Mouse (Mus musculus): ENCODE results near the gene Crtam. TPM values are rescaled to one million over a fixed set of nuclear protein-coding genes. Genes with fewer than 3 reads are reported as not detected.

The Crtam gene
- total RNA-seq, 2 experiments from 2014 or later, result not detected

DNA sequence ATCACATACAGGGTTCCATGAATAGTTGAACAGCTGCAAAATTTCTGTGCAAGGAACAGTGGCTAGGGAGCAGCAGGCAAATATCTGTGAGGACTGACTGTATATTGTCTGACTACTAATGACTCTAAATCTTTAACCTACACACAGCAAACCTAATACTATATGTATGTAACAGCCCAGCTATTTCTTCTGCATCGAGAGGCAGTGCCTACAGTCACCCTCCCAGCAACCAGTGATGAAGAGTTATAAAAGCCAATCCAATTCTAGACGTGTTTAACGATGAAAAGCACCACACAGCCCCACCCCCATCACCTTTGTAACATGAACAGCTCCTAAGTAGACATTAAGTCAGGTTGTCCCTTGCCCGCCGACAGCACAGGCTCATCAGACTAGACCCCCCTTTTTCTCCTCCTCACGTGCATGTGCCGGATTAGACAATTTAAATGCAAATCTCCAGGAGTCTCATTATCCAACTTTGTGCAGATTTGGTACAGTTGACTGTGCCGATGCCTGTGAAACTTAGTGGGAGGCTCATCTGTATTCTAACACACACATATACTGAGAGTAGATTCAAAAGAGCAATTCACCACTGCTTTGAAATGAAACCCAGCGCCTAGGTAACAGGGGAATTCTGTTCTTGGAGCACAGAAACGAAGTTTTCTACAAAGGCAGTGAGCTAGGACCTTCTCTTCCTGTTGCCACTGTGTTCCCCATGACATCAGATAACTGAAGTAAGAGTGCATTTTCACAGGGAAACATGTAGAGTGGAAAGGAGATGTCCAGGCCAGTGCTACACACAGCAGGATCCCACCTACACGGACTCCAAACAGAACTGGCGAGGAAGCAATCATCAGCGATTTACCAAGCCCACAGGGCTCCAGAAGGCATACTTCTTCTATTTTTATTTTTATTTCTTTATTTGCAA is 7.3 kb upstream of the Crtam start:
- DNase-seq (ENCODE audit: low spot score), result no peak

DNA sequence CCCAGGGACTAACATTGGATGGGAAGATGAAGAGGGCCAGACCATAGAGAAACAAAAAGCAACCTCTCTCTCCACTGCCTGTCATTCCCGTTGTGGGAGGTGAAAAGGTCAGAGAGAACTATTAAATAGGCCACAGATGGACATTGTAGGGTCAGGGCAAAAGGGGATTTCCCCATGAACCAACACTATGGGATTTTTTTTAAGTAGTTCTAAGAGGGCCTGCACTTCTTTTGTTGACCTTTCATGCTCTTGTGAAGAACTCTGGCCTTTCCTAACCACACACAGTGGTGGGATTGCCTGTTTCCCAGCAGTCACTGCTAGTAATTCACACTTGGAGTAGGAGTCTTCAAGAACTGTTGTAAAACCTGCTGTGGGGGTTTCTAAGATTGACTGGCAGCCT is 3.4 kb upstream of the Crtam start:
- DNase-seq (ENCODE audit: low spot score), result no peak

- no peak for DNase-seq (ENCODE audit: low spot score)
These were observed 7.2 kb downstream of the Crtam start for GRCm38 (mm10) chr9:40997116-40997779.

- no peak for DNase-seq (ENCODE audit: low spot score)
These were observed 10.4 kb downstream of the Crtam start for GRCm38 (mm10) chr9:40994075-40994474.

DNA sequence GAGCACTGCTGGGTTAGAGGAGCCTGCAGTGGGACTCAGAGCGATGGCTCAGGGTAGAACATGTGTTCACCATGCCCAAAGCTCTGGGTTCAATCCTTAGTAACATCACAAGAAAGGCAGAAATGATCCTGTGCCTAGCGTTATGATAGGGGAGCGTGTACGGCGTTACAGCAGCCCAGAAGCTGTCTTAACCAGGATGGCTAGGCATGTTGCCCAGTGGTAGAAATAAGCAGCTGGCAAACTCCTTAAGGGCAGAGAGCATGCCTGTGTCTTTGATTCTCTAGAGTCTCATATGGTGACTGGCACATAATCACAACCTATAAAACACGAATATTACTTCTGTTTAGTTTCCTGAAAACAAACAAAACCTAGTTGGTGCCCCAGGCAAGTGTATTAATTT is 12.9 kb downstream of the Crtam start:
- DNase-seq (ENCODE audit: low spot score), result no peak

DNA sequence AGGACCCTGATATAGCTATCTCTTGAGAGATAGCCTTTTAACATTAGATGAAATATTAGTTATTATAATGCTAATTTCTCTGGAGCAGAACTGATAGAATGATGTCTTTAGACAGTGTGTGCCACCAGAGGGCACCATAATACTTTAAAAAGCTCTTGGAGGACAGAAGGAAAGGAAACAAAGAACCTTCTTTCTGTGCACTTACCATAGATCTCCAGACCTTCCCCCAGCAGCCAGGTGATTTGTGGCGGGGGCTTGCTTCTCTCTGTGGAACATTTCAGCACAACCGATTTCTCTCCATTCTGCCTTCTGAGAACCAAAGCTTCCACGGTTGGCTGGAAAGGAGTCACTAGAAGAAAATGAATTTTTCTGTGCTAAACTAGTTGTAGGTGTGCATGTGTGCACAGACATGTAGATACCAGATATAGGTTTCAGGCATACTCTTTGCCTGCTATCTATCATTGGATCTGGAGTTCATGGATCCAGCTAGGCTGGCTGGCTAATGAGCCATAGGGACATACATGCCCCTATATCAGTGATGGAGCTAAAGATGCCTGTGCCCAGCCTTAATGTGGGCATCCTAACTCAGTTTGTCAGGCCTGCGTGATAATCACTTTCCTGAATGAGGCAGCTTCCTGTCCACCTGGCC is 14.4 kb downstream of the Crtam start:
- peak; percentile 28 for DNase-seq (ENCODE audit: low spot score)

DNA sequence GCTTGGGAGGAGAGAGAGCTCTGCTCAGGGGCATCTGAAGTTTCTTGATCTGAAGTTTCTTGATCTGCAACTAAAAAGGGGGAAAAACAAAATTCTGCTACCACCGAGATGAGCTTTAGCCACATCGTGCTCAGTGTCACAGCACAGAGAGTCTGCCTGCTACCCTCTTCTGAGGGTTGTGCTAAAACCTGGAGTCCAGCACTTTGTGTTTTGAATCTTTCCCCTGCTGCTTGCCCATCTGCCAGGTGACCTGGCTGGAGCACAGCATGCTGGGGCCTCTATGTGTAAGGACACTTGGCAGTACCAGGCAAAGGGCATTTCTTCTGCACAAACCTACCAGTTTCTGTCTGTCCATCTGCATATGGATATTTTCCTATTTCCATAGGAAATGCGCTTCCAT is 20.1 kb downstream of the Crtam start:
- no peak for DNase-seq (ENCODE audit: low spot score)

DNA sequence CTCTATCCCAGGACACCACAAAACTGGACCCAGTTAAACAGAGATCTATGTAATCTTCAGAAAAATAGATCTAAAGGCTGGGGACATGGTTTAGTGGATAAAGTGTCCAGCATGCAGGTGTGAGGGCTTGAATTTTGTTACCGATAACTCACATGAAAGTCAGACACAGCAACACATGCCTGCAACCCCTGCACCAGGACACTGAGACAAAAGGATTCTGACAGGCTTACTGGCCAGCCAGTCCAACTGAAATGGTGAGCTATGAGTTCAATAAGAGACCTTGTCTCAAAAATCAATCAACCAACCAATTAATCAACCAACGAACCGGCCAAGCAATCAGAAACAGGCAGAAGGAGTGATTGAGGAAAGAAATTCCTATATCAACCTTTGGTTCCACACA is 20.7 kb downstream of the Crtam start:
- no peak for DNase-seq (ENCODE audit: low spot score)

GRCm38 (mm10) chr9:40982480-40982879 is 21.9 kb downstream of the Crtam start:
- DNase-seq (ENCODE audit: low spot score), result no peak

GRCm38 (mm10) chr9:40974042-40974801 is 30.2 kb downstream of the Crtam start:
- no peak for DNase-seq (ENCODE audit: low spot score)

GRCm38 (mm10) chr9:40964418-40964714 is 40.1 kb downstream of the Crtam start:
- no peak for DNase-seq (ENCODE audit: low spot score)

- no peak for DNase-seq (ENCODE audit: low spot score)
These were observed 40.6 kb downstream of the Crtam start, which contains the start of gene Jhy for GRCm38 (mm10) chr9:40963586-40964417. Gene Jhy, minus strand, starts transcription at chr9:40964118.

DNA sequence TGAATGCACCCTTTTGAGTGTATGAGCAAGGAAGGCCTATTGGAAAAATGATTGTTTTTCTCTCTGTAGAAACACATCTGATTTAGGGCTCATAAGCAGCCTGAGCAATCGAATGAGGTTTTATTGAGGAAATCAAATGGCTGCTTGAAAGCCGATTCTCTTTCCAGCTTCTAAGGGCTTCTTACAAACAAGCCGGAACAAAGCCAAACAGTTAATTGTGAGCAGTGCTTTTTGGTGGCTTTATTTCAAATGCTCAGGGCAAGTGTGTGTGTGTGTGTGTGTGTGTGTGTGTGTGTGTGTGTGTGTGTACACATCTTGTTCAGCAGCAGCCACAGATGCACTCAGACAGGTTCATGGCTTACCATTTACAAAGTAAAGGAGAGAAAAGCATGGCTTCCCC is 43.0 kb downstream of the Crtam start:
- no peak for DNase-seq (ENCODE audit: low spot score)

DNA sequence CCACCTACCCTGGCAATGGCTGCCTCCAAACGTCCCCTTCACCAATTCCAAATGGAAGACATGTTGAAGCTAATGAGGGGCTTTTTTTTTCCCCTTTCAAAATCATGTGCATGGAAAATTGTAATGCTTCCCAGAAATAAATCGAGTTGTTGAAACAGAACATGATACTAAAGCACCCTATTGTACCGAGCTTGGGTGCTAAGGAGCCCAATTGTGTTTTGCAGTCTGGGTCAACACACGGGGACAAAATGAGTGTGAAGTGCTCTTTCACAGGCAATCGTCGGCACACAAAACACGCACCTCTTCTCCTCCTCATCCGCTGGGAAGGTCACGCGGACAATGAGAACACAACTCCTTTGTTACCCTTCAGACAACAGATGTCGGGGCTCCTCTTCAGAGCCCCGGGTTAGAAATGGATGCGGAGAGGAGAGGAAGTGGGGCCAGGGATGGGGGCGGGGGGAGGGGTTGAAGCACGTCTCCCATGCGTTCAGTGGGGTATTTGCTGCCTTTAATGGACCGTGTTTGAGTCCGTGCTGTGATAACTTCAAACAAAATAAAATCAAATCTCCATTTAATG is 55.3 kb downstream of the Crtam start:
- no peak for DNase-seq (ENCODE audit: low spot score)

DNA sequence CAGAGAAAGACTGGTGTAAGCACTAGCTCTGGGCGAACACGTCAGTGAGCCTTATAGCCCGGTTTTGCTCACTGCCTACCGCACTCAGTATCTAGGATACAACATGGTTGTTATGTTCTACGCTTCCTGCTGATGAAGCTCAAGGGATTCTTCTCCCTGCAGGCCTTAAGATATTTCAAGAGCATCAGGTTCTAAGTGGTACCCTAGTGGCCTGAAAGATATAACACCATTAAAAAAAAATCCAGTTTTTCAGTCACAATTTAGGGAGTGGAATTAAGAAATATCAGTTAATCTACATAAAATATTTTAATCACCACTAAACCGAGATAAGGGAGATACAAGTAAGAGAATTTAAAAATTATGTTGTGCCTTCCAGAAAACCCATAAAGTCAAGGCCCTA is 56.0 kb downstream of the Crtam start:
- no peak for DNase-seq (ENCODE audit: low spot score)

DNA sequence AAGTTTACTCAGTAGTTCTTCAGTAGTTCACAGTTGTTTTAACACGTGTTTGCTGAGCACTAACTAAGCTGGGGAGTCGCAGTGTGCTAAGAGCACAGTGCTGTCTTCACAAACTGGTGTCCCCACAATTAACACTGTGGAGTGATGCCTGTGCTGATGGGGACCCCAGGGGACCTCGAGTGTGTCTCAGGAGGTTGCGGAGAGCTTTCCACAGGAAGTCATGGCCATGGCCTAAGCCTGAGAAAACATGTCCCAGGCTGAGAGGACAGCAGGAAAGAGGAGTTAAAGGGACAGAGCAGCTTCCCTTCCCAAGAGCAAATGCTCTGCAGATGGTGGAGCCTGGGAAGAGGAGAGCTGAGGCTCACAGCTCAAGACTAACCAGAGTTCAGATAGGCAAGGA is 57.3 kb downstream of the Crtam start:
- no peak for DNase-seq (ENCODE audit: low spot score)

- no peak for DNase-seq (ENCODE audit: low spot score)
These were observed 67.0 kb downstream of the Crtam start for GRCm38 (mm10) chr9:40937425-40937824.

GRCm38 (mm10) chr9:40933323-40933722 is 71.1 kb downstream of the Crtam start:
- DNase-seq (ENCODE audit: low spot score), result no peak

DNA sequence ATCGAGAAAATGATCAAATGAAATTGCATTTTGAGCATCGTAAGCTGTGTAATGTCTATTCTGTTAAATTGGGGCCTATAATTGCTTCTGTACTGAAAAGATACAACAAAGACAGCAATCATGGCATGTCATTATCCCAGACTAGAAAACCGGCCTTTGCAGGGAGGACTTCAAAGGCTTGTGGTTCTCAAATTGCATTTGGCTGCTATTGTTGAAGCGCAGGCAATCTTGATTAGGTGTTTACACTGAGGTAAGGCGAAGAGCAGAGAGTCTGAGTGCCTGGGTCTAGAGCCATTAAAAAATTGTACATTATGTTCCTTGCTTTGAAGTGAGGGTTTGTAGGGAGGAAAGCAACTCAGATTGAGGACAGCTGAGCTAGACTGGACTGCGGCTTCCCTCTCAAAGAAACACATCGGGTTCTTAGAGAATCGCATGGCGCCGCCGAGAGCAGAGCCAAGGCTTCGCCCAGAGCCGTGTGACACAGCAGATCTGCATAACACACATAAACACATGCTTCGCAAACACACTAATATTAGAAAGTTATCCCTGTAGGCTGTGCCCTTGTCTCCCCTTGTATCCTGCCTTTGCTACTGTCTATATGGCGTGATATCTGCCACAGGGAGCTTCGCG is 77.0 kb downstream of the Crtam start:
- DNase-seq (ENCODE audit: low spot score), result no peak

All from gastrocnemius, adult 18-20 months (tissue).